Mouse (Mus musculus) cortical plate, adult 2 months (tissue): ENCODE measurements at regions not wholly inside any gene's neighbourhood (a gene's known extent, or its start where the extent isn't known, plus 50 kb on each side); places are given as distances from the start of the nearest gene placed in this dataset.

Experiments used
- H3K27ac ChIP-seq: fragments of 200-500 bp; 2 replicates; pipeline ENCODE4 v1.5.1; 2012; ENCODE audit warnings: low read length, control low read depth, inconsistent platforms; ENCODE audit not compliant: insufficient read depth
- H3K4me1 ChIP-seq: fragments of 200-500 bp; 2 replicates; pipeline ENCODE4 v1.6.1; 2011; ENCODE audit warnings: low read length; ENCODE audit not compliant: control insufficient read depth, insufficient read depth
- H3K4me3 ChIP-seq: fragments of 200-500 bp; 2 replicates; pipeline ENCODE4 v1.5.1; 2011; ENCODE audit warnings: mild to moderate bottlenecking, low read length, control low read depth; ENCODE audit not compliant: insufficient read depth
- CTCF ChIP-seq: fragments of 200-500 bp; IDR thresholded peaks from 2 replicates; pipeline ENCODE4 v1.5.1; 2011; ENCODE audit warnings: mild to moderate bottlenecking, control low read depth, low read length; ENCODE audit not compliant: insufficient read depth; ENCODE audit errors: extremely low read depth
- POLR2A ChIP-seq: fragments of 200-500 bp; IDR thresholded peaks from 2 replicates; pipeline ENCODE4 v1.6.1; 2011; ENCODE audit warnings: mild to moderate bottlenecking, low read length, control low read depth; ENCODE audit not compliant: insufficient read depth; ENCODE audit errors: extremely low read depth

GRCm38 (mm10) chr12:26187091-26187862 is 227.8 kb downstream of the Rnf144a start:
- no peak overlapping the region for H3K27ac ChIP-seq

GRCm38 (mm10) chr12:26184701-26185460 is 230.2 kb downstream of the Rnf144a start:
- no peak overlapping the region for H3K27ac ChIP-seq
- TF ChIP-seq CTCF (no peak), POLR2A (no peak)
- H3K4me1 ChIP-seq, result peaks cover 2% of the 10 kb centered on the region; the same call in 1 of the 2 replicates
- no peak overlapping the region for H3K4me3 ChIP-seq

More at GRCm38 (mm10) chr12:26187091-26187862, 227.8 kb downstream of the Rnf144a start:
- Histone ChIP-seq H3K4me1 (peaks cover 3% of the 10 kb centered on the region; the same call in 1 of the 2 replicates), H3K4me3 (no peak overlapping the region)
- no peak for TF ChIP-seq POLR2A
- no peak for TF ChIP-seq CTCF

- Histone ChIP-seq H3K4me3 (no peak overlapping the region), H3K27ac (no peak overlapping the region), H3K4me1 (peaks cover 2% of the 10 kb centered on the region; the same call in 1 of the 2 replicates)
- TF ChIP-seq CTCF (no peak), POLR2A (no peak)
Measured at GRCm38 (mm10) chr12:26183021-26183420, 232.0 kb downstream of the Rnf144a start.

- peaks cover 3% of the 10 kb centered on the region for H3K4me1 ChIP-seq
- no peak overlapping the region for H3K27ac ChIP-seq
- TF ChIP-seq CTCF (no peak), POLR2A (no peak)
Measured at GRCm38 (mm10) chr12:26180846-26181245, 234.2 kb downstream of the Rnf144a start.

GRCm38 (mm10) chr12:26176231-26176662 is 238.8 kb downstream of the Rnf144a start:
- Histone ChIP-seq H3K4me3 (no peak overlapping the region), H3K4me1 (peaks cover 3% of the 10 kb centered on the region), H3K27ac (no peak overlapping the region)
- TF ChIP-seq CTCF, result no peak
- TF ChIP-seq POLR2A, result no peak

More at GRCm38 (mm10) chr12:26180846-26181245, 234.2 kb downstream of the Rnf144a start:
- no peak overlapping the region for H3K4me3 ChIP-seq

- TF ChIP-seq CTCF (no peak), POLR2A (no peak)
- H3K4me3 ChIP-seq, result no peak overlapping the region
- no peak overlapping the region; the same call in 1 of the 2 replicates for H3K27ac ChIP-seq
- H3K4me1 ChIP-seq, result peaks cover 3% of the 10 kb centered on the region; the same call in 1 of the 2 replicates
Measured at GRCm38 (mm10) chr12:26163416-26163815, 251.6 kb downstream of the Rnf144a start.

GRCm38 (mm10) chr12:26160861-26161615 is 254.0 kb downstream of the Rnf144a start:
- TF ChIP-seq POLR2A (no peak), CTCF (no peak)
- Histone ChIP-seq H3K4me3 (no peak overlapping the region), H3K4me1 (peaks cover 3% of the 10 kb centered on the region; the same call in 1 of the 2 replicates), H3K27ac (no peak overlapping the region)

- H3K4me1 ChIP-seq, result no peaks in the 10 kb centered on the region
Measured at GRCm38 (mm10) chr12:26152992-26153391, 262.1 kb downstream of the Rnf144a start.

GRCm38 (mm10) chr12:26146336-26146735 is 268.7 kb downstream of the Rnf144a start:
- Histone ChIP-seq H3K4me1 (no peaks in the 10 kb centered on the region; the same call in 1 of the 2 replicates), H3K27ac (no peak overlapping the region), H3K4me3 (no peak overlapping the region)
- TF ChIP-seq CTCF (no peak), POLR2A (no peak)

More at GRCm38 (mm10) chr12:26152992-26153391, 262.1 kb downstream of the Rnf144a start:
- Histone ChIP-seq H3K27ac (no peak overlapping the region), H3K4me3 (no peak overlapping the region)
- TF ChIP-seq CTCF (no peak), POLR2A (no peak)
